Mouse (Mus musculus): ENCODE measurements at regions not wholly inside any gene's neighbourhood (a gene's known extent, or its start where the extent isn't known, plus 50 kb on each side); places are given as distances from the start of the nearest gene placed in this dataset.

DNA sequence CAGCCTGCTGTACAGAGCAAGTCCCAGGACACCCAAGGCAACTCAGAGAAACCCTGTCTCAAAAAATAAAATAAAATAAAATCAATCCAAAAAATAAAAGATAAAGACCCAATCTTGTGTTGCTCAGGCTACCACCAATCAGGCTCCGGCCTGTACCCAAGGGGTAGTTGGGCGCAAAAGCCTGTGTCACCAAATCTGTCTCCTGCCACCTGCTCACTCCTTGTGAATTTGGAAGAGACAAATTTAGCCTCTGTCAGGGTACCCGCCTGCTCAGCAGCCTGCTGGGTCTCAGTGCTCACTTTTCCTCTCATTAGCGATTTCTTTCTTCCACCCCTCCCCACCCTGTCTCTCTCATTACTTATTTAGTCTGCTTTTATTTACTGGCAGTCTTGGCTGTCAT is 54.6 kb downstream of the Sox4 start:
- DNase-seq, result no peak

GRCm38 (mm10) chr13:28892896-28893295 is 60.6 kb downstream of the Sox4 start:
- DNase-seq, result no peak

GRCm38 (mm10) chr13:28887098-28887497 is 66.4 kb downstream of the Sox4 start:
- no peak for DNase-seq

DNA sequence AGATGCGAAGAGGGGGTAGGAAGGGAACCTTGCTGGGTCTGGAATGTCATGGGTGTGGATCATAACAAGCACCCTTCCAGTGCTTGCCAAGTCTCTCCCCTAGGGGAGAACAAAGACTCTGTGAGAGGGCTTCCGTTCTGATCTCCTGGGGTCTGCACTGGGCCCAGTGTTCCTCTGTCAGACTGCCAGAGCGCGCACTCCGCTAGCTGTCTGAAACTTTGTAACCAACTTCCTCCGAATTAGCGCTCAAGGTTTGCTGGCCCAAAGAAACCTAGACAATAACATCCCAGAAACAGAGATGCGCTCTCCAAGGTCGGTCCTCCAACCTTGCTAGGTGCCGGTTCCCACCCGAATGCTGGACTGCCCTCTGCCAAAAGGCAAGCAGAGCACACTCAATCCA is 66.8 kb downstream of the Sox4 start:
- DNase-seq, result peak; percentile 59

GRCm38 (mm10) chr13:28885083-28886037 is 68.2 kb downstream of the Sox4 start:
- DNase-seq, result peak; percentile 63

DNA sequence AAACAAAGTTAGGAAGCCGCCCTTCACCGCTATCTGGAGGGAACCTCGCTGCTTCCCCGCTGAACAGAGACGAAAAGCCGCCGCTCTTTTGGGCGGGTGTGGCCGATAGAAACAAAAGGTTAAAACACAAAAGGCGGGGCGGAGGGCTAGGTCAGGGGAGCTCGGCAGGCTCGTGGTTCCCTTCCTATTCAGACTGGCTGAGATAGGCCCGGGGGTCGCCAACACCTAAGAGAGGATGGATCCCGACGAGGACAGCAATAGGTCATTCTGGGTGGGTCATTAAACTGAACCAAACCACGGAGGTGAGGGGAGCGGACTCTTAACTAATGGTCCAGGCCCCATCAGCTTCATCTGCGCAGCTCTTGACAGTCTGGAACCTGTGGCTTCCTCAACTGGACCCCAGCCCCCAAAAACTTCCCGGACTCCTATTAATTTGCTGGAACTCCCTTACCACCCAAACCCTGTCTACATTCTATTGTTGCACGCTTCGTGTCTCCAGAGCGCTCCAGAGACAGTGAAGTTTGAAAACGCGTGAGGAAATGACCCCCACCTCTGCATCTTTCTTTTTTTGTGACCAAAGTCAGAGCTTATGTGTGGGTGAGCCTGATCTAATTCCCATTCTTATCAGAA is 69.2 kb downstream of the Sox4 start:
- DNase-seq, result peak; percentile 78

DNA sequence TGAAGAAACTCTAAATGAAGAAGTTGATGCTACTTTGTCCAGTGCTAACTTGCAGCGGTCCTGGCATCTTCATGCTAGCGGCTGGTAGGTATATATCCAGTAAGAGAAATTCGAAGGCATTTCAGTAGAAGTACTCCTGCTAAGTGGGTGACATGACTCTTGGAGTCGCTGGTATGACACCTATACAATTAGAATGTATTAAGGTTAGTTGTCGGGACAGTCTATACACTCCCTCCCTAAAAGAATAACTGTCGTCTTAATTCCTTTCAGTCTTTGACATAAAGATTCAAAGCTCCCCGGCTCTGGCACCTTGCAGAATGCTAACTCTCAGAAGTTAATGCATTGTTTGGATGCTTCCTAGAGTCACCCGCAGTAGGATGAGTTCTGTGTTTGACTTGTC is 70.1 kb downstream of the Sox4 start:
- DNase-seq, result peak; percentile 27

GRCm38 (mm10) chr13:28880888-28881287 is 72.6 kb downstream of the Sox4 start:
- DNase-seq, result no peak

- no peak for DNase-seq
These were observed 74.8 kb downstream of the Sox4 start for GRCm38 (mm10) chr13:28878692-28879091.

- peak; percentile 59 for DNase-seq
These were observed 76.7 kb downstream of the Sox4 start for GRCm38 (mm10) chr13:28876771-28877170.

DNA sequence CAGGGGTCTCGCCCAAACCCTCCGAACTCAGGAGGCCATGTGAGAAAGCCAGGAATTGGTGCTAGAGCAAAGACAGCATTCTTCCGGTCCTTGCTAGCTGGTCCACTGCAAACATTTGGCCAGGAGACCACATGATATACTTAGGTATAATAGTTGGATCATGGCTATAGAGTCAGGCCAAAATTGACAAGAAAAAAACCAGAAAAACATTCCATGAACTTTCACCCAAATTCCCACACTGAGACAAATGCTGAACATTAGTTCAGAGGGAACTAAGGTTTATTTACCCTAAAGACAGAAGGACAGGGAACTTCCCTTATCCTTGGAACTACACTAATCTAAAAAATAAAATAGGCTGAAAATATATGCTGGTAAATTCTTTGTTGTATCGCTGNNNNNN is 82.8 kb downstream of the Sox4 start:
- no peak for DNase-seq

GRCm38 (mm10) chr13:28867210-28867609 is 86.3 kb downstream of the Sox4 start:
- DNase-seq, result no peak

DNA sequence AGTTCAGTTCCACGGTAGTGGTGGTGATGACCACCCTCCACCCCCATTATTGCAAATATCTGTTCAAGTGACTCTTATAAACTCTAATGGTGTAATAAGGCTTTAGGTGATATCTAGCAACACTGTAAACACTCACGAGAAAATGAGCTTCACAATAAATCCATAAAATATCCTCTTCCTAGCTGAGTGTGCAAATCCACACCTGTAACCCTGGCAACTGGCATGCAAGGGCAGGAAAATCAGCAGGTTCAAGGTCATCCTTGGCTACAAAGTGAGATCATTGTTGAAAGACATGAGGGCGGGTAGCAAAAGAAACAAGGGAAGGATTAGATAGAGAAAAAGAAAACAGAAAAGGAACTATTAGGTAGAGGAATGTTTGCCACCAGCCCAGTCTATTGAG is 86.8 kb downstream of the Sox4 start:
- no peak for DNase-seq

- DNase-seq, result no peak
These were observed 92.9 kb downstream of the Sox4 start for GRCm38 (mm10) chr13:28860601-28861000.

DNA sequence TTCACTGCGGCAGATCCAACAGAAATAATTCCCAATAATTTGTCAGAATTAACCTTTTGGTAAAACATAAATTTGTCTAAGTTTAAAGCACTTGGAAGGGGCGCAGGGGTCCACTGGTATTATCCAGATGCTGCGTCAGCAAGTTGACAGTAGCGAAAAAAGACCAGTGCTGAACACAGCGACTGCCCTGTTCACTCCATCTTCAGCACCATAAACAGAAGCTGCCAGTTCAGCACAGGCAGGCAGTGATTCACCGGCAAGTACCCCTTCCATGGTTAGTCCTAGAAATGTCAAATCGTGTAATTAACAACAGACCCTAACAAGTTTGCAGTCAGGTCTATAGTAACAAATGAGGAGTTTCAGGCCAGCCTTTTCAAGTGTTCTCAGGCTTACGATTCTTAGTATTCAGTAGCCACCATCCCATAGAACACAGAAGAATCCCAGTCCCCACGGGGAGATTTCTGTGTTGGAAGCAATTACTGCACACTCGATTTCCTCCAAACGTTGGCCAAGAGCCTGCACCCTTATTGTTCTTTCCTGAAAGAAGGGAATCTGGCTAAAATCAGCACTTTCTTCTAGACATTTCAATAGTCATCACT is 93.6 kb downstream of the Sox4 start:
- no peak for DNase-seq

DNA sequence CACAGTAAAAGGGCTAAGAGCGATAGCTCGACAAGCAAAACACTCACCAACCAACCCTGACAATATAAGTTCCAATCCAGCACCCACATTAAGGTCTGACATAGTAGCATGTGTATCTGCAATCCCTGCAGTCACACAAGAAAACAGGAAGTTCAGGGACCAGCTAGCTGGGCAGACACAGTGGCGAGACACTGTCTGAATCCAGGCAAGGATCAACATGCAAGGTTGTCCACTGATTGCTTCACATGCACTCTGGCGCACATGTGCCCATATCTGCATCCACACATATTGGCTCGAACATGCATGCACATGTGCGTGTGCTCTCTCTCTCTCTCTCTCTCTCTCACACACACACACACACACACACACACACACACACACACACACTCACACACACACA is 95.5 kb downstream of the Sox4 start:
- no peak for DNase-seq

DNA sequence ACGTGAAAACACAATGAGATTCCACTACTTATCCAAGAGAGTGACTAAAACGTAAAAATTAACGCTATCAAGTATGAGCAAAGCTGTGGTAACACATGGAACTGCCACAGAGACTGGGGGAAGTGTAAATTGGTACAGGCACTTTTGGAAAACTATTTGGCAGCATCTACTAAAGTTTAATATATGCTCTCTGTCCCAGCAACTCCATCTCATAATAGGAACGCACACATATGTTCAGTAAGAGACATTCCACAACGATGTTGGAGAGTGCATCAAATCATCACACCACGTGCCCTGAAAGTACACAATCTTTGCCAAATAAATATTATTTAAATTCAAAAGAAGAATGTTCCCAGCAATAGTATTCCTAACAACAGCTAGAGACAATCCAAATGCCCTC is 96.3 kb downstream of the Sox4 start:
- no peak for DNase-seq

DNA sequence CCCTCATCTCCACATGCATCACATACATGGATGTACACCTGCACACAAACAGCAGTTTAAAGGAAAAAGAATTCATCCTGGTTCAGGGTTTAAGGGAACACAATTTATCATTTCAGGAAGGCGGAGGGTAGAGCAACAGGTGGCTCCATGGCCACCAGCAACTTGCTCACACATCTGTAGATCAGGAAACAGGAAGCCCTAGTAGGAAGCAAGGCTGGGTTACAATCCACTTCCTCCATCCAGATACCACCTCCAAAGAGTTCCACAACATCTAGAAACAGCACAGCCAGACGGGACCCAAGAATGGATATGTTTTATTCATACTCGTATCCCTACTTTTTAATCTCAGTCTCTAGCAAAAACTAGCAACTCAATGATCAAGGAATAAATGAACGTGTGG is 97.0 kb downstream of the Sox4 start:
- DNase-seq, result no peak

DNA sequence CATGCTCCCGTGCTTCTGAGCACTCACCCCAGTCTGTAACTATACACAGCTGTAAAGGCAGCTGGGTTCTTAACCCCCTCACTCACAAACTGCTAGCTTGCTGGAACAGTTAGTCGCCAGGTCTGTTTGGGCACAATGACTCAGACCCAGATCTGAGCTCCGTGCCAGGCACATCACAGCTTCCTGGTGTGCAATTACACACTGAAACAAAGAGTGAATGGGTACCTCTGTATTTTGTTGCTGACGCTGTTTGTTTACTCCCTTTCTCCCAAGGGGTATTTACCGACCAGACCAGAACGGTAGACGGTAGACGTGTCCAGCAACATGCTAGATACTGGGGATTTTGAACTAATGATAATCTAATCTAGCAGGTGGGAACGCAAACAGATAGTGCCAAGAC is 99.3 kb downstream of the Sox4 start:
- no peak for DNase-seq

DNA sequence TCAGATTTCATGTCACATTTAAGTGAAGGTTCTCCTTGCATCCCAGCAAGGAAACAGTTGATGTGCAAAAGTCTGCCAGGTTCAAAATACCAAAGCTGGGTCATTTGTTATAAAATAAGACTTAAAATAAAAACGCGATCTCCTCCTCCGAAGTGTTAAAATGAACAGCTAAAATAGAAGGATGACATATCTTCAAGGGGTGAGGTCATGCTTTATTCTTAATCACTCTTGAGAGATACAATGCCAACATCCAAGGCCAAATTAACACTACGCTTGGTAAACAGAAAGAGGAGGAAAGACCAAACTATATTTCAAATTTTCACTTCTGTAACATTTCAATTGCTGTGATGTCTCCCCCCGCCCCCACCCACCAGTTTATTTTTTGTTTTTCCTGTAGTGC is 105.2 kb downstream of the Sox4 start:
- no peak for DNase-seq

GRCm38 (mm10) chr13:28847478-28847877 is 106.0 kb downstream of the Sox4 start:
- DNase-seq, result no peak

- DNase-seq, result no peak
These were observed 109.0 kb downstream of the Sox4 start for GRCm38 (mm10) chr13:28844495-28844894.

- DNase-seq, result no peak
These were observed 110.7 kb downstream of the Sox4 start for GRCm38 (mm10) chr13:28842811-28843210.

GRCm38 (mm10) chr13:28840142-28840541 is 113.4 kb downstream of the Sox4 start:
- no peak for DNase-seq

Measured in thymus, postnatal 4 days (tissue).